Mouse (Mus musculus): ENCODE results near the gene Sec22a. TPM values are rescaled to one million over a fixed set of nuclear protein-coding genes. Genes with fewer than 3 reads are reported as not detected.

Gene Sec22a
- 10 to 100 TPM; 14.5 to 17.0 TPM for total RNA-seq (2021)

- DNase-seq (ENCODE audit: extremely low spot score in 1 of 2, low spot score in 1 of 2): peak; percentile 87 to 91
Observed at GRCm38 (mm10) chr16:35363150-35364062, at the start of gene Sec22a. Sec22a (minus strand) TSS chr16:35363918.

DNA sequence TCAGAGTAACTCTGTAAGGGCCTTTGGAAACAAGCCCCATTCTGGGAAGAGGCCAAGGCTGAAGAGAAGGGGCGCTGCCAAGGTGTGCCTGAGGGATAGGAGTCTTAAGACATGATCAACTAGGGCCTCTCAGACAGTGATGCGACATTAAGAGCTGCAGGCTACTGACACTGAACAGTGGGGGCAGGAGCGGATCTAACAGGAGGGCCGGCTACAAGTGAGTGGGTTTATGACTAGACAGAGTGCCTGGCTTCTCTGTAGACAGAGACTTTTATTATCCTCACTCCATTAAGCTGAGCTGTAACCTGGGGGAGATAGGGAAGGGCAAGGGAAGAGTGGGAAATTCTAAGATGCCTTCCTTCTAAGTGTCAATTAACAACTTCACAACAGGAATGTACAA is 43.0 kb upstream of the Sec22a start:
- DNase-seq (ENCODE audit: extremely low spot score in 1 of 2, low spot score in 1 of 2): no peak

- no peak for DNase-seq (ENCODE audit: extremely low spot score in 1 of 2, low spot score in 1 of 2)
Observed at GRCm38 (mm10) chr16:35406166-35406565, 42.4 kb upstream of the Sec22a start.

- DNase-seq (ENCODE audit: extremely low spot score in 1 of 2, low spot score in 1 of 2): no peak
Observed at GRCm38 (mm10) chr16:35405348-35406080, 41.8 kb upstream of the Sec22a start.

DNA sequence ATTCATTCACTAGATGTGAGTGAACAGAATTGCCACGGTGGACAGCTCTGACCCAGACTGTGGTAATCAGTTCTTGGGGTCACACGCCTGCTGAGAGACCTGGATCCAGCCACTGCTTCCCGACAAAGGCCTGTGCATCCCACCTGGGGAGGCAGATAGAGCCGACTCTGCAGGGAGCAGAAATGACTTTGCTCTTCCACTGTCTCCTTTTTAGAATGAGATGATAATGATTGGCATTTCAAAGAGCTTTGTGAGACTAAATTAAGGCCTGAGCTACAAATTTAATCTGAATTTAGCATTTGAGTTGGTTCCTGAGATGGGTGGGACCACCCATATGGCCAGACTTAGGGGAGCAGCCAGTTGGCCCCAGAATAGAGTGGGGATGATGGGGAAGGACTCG is 41.1 kb upstream of the Sec22a start:
- no peak for DNase-seq (ENCODE audit: extremely low spot score in 1 of 2, low spot score in 1 of 2)

- DNase-seq (ENCODE audit: extremely low spot score in 1 of 2, low spot score in 1 of 2): no peak
Observed at GRCm38 (mm10) chr16:35403891-35404290, 40.2 kb upstream of the Sec22a start.

- peak in 1 of 2 experiments; percentile 29 for DNase-seq (ENCODE audit: extremely low spot score in 1 of 2, low spot score in 1 of 2)
Observed at GRCm38 (mm10) chr16:35403356-35403755, 39.6 kb upstream of the Sec22a start.

- no peak for DNase-seq (ENCODE audit: extremely low spot score in 1 of 2, low spot score in 1 of 2)
Observed at GRCm38 (mm10) chr16:35392813-35393212, 29.1 kb upstream of the Sec22a start.

DNA sequence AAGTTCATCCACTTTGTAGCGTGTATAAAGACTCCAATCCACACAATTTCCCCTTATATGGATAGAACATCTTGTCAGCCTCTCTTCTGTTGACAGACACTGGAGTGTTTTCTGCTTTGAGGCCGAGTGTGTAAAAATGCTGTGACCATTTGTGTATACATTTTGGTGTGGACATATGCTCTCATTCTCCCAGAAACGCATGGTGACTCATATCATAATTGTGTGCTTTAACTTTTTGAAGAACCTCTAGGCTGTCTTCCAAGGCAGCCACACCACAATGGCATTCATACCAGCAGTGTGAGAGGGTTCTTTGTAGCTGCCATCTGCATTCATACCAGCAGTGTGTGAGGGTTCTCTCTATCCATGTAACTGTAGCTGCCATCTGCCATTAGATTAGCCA is 21.9 kb upstream of the Sec22a start:
- no peak for DNase-seq (ENCODE audit: extremely low spot score in 1 of 2, low spot score in 1 of 2)

- no peak for DNase-seq (ENCODE audit: extremely low spot score in 1 of 2, low spot score in 1 of 2)
Observed at GRCm38 (mm10) chr16:35380048-35380447, 16.3 kb upstream of the Sec22a start.

DNA sequence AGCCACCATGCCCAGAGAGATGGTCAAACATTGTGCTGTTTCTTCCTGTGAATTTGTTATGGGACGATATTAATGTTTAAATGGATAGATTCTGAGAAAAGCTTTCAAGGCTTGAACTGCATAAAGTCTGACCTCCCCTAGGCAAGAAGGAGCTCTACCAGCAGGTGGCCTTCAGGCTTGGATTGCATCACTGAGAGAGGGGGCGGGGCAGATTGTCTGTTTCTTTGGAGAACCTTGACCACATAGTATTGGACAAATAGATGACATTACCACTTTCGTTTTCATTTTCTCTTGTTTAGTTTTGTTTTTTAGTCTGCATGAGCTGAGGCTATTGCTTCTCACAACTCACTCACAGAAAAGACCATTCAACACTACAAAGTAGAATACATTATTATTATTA is 15.6 kb upstream of the Sec22a start:
- DNase-seq (ENCODE audit: extremely low spot score in 1 of 2, low spot score in 1 of 2): no peak

DNA sequence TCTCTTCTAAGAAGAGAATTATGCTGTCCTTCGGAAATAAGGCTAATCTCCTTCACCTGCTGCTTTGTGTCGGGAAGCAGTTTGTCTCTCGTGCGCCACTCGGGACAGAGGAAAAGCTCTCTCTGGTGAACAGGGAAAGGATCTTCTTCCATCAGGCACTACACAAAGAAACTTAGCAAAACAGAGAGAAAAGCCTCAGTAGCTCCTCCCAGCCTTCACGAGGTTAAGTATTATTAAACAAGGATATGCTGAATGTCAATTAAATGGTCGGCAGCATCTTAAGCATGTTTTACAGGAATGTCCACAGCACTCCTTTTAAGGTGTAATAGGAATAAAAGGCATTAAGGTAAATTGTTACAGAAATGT is 328 bp upstream of the Sec22a start:
- DNase-seq (ENCODE audit: extremely low spot score in 1 of 2, low spot score in 1 of 2): no peak

DNA sequence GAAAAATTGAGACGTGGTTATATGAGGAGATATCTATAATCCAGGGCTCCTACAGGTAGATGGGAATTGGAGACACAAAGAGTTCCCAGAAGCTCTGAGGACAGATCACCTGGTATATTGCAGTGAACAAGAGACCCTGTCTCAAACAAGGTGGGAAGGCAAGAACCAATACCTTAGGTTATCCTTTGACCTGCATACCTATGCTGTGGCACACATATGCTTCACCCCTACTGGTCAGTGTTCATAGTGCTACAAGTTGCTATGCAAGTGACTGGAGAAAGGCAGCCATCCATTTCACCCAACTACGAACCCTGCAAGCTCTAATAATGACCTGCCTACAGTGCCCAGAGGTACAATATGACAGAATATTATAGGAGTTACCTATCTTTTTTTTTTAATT is 1.5 kb downstream of the Sec22a start:
- DNase-seq (ENCODE audit: extremely low spot score in 1 of 2, low spot score in 1 of 2): no peak

DNA sequence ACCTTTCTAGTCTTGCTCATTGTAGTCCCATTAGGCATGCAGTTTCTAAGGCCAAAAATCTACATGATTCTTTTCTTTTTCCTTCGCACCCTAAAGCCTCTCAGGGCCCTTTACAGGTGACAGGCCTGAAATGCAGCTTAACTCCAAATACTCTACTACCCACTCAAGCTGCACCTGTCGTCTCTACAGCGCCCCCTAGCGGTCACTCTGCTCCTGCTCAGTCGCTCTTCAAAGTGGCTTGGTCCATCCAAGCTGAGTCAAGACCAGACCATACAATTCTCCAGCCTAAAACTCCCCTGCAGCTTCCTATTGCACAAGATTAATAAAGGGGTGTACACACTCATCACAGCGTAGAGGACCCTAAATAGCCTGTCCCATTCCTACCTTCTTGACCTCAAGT is 3.1 kb downstream of the Sec22a start:
- peak; percentile 27 to 62 for DNase-seq (ENCODE audit: extremely low spot score in 1 of 2, low spot score in 1 of 2)

DNA sequence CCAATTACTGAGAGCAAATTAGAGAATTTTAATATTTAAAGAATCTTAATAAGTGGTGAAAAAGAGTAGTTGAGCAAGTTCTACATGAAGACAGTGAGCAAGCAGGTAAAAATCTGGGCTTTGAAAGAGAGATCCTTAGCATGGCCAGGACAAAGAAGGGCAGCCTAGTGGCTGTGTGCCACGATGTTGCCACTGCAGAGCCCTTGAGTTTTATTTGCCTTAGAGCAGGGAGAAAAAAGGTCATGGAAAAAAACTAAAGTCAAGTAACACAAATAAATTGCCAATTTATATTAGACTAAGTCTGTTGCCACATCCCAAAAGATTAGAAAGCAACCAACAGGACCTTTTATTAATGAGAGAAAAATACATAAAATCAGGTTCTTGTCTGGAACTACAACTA is 6.3 kb downstream of the Sec22a start:
- no peak for DNase-seq (ENCODE audit: extremely low spot score in 1 of 2, low spot score in 1 of 2)

DNA sequence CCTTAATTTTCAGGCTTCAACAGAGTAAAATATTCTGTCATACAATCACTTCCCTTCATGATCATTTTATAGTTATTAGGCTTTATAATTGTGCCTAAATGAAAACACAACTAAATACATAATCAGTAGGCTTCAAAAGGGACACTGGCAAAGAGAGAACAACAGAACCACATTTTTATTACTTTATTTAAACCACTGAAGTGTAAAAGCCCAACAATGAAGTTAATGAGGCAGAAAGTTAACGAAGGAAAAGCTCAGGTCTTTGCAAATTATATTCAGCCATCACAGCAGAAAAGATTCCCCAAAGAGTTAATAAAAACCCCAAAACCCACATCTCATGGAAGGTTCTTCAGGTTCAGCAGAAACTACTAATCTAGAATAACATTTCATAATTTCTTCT is 33.3 kb downstream of the Sec22a start:
- DNase-seq (ENCODE audit: extremely low spot score in 1 of 2, low spot score in 1 of 2): no peak

- no peak for DNase-seq (ENCODE audit: extremely low spot score in 1 of 2, low spot score in 1 of 2)
Observed at GRCm38 (mm10) chr16:35319773-35320172, 43.9 kb downstream of the Sec22a start.

DNA sequence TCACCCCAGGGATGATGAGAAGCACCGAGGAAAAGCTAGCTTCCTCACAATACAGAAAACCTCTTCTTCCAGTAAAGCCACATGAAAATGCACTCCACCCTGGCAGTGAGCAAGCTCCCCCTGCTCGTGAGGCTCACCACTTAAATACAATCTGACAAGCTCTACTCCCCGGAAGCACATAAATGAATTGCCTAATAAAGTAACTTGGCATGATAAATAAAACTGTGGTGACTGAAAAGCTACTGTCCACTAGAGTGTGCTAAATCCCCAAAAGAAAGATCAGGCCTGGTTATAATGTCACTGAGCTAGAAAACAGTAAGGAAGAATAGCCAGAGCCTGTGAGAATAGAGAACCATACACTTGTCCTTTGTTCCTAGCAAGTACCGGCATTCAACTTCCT is 44.4 kb downstream of the Sec22a start:
- no peak for DNase-seq (ENCODE audit: extremely low spot score in 1 of 2, low spot score in 1 of 2)

- no peak for DNase-seq (ENCODE audit: extremely low spot score in 1 of 2, low spot score in 1 of 2)
Observed at GRCm38 (mm10) chr16:35318397-35318796, 45.3 kb downstream of the Sec22a start.

DNA sequence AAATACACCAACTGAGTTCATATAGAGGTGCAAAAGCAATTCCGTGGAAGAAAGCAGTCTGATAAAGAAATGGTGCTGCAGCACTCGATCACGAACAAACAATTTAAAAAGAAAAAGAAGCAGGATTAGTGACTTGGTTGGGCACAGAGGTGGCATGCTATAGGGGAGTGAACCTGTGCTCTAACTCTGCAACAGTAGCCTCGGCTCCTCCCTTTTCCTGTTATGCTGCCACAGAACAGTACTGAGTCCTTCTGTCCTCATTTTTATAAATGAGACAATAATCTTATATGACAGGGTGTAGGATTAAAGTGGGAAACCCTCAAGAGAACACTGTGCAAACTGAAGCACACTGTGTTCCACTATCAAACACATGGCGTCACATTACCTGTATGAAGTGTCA is 46.3 kb downstream of the Sec22a start:
- DNase-seq (ENCODE audit: extremely low spot score in 1 of 2, low spot score in 1 of 2): no peak

GRCm38 (mm10) chr16:35316856-35317264 is 46.9 kb downstream of the Sec22a start:
- DNase-seq (ENCODE audit: extremely low spot score in 1 of 2, low spot score in 1 of 2): no peak

GRCm38 (mm10) chr16:35315496-35315895 is 48.2 kb downstream of the Sec22a start:
- DNase-seq (ENCODE audit: extremely low spot score in 1 of 2, low spot score in 1 of 2): no peak
